Mouse (Mus musculus) inflammation-experienced regulatory T-cells, adult 6 months (primary cell): ENCODE results near the gene Psat1. TPM values are rescaled to one million over a fixed set of nuclear protein-coding genes. Genes with fewer than 3 reads are reported as not detected.
A peak's percentile ranks its signal among the peaks of the same experiment; 100 is the strongest.

Experiments
- ATAC-seq: one replicate; pipeline ENCODE4 v1.8.0; 2017
- polyA plus RNA-seq, 3 experiments: library from polyadenylated mRNA; unstranded; fragments of 100-300 nt; shearing (Covaris generic); gene quantifications; one replicate each; pipeline ENCODE4 v1.2.1; 2017

Psat1 gene
- polyA plus RNA-seq = 10 to 100 TPM; 41.8 to 72.6 (median 54.3) TPM

DNA sequence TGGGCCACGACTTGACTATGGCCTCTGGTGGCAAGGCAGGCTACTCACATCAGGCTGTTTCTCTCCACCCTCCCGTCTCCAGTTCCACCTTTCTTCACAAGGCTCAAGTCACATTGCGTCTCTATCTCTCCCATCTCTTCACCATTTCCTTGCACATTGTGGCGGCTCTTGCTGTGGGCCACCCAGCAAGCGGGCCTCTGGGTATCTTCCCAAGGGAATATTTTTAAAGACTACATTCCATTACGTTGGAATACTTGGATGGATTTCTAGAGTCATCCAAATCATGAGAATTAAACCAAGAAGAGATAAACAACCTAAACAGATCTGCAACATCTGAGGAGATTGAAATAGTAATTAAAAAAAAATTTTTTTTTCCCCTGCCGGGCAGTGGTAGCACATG lies at the start of gene Psat1:
TSS of gene Psat1 (minus strand) at position 101 of the 400 bp plus-strand sequence.
- no peak for ATAC-seq

DNA sequence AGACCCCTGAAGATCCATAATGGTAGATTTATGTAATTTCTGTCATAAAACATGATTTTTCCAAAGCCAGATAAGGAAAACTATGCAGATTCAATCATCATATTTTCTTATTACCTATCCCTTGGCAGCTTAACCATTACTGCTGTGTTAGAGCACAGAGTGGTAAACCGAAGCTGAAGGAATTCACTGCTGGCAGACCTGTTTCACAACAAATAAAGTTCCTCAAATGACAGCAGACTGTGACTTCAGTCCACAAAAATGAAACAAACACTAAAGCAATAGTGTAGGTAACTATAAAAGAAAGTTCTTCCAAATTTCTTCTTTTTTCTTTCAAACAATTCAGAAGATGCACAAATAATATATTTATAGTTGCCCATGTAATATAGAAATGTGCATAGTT lies 43.0 kb upstream of the Psat1 start:
- ATAC-seq = no peak

DNA sequence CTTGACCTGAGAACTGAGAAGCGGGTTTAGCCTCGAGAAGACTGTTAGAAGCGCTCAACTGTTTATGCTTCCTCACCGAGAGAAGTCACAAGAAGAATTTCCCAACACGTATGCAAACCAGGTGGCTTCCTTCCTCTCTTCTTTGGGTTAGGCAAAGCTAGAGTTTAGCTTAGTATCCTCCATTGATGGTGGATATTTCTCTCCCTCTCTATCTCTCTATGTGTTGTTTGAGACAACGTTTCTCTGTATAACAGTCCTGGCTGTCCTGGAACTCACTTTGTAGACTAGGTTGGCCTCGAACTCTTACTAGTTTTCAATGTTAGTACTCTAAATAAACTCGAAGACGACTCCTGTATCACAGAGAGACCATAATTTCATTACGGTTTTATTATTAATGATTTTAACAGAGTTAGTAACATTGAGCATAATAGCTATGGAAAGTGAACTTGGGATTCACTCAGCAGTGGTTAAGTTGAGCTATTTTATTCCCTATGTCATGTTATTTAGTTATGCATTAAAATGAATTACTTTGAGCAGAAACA lies 38.1 kb upstream of the Psat1 start:
- ATAC-seq = peak; percentile 46

DNA sequence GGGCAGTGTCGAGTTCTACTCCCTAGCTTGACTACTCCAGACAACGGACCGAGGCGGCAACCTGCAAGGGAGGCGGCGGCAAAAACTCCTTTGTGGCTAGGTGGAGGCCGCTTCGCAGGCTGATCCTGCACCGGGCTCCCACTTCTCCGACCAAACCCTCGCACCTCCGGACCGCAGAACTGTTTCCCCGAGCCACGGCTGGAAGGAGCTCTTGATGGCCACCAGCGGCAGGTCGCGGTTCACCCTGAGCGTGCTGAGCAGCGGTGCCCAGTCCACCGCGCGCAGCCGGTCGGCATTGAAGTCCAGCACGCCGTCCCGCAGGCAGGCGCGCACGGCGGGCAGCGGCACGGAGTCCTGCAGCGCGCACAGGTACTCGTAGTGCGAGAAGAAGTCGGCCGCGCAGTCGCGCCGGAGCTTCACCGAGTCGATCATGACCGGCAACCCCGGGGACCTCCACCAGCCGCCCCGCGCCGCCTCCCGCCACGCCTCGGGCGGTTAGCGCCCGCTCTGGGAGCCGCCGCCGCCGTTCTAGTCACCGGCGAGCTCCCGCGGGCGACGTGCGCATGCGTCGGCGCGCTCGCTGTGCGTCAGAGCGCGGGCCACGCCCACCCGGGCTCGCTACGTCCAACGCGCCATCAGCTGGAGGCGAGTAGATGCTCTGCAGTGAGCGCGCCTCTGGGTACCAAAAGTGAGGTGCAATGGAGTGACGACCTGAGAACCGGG lies 37.5 kb upstream of the Psat1 start, which contains the start of gene Cep78:
TSS of gene Cep78 (minus strand) at position 541 of the 723 bp plus-strand sequence.
- peak; percentile 88 for ATAC-seq

DNA sequence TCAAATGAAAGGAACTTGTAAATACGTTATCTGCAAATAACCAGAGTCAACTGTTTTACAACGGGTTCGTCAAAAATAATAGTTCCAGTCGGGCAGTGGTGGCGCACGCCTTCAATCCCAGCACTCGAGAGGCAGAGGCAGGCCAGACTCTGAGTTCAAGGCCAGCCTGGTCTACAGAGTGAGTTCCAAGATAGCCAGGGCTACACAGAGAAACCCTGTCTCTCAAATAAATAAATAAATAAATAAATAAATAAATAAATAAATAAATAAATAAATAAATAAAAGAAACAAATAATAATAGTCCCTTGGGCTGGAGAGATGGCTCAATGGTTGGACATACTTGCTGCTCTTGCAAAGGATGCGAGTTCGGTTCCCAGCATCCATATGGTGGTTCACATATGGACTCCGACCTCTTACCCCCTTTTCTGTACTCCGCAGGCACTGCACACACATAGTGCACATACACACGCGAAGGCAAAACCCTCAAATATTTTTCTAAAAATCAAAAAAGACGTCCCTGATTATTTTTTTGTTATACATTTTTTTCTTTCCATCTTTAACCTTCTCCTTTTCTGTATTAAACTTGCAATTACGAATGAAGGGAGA lies 36.7 kb upstream of the Psat1 start:
- no peak for ATAC-seq

DNA sequence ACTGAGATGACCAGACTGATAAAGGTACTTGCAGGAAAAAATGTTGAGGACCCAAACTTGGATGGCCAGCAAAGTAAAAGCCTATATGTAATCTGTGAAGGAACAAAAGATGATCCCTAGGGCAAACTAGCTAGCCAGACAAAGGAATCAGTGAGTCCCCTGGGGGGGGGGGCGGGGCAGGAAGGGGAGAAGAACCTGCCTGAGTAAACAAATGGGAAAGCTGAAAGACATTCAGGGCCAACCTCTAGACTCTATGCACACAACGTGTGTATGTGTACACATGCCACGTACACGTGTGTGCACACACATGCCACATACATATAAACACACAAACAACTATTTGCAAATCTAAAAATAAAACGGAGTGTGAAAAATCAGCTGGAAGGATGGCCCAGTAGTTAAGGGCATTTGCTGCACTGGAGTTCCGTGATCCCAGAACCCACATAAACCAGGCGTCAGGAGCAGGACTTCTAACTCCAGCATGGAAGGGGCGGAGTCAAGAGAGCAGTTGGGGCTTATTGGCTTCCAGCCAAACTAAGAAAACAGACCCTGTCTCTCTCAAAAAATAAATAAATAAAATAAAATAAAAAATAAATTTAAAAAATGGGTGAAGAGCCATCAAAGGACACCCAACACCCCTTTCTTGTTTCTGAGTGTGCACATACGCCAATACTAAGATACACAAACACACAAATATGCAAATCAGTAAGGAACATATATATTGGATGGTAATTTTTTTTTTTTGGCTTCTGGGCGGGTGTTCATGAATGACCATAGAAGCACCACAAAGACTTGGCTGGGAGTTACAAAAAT lies 36.0 kb upstream of the Psat1 start:
- ATAC-seq = no peak

DNA sequence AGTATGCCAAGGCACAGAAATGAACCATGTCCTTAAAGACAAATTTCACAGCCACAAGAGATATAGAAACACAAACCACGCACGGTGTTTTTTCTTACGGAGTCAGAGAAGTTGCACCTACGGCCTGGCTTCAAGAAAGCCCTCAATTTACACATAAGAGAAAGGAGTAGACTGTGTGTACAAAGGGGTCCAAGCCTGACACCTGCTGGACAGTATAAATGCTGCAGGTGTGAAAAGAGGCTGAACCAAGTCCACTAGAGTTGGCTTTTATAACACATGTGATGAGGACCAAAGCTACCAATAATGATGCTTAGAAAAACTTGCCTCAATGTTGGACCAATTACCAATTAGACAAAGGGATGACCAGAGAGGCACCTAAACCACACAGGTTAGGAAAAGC lies 34.7 kb upstream of the Psat1 start:
- peak; percentile 65 for ATAC-seq

DNA sequence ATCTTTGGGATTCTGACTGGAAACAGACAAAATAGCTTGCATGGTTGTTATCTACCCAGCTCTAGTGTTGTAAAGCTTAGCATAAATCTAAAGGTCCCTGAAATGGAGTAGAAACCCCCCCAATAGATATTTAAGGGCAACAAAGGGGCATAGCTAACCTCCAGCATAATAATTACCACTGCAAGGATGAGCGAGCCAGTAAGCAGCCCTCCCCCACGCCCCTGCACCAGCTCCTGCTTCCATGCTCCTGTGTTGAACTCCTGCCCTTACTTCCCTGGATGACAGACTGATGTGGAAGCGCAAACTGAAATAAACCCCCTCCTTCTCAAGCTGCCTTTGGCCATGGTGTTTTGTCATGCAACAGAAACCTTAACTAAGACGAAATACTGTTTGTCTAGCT lies 26.2 kb upstream of the Psat1 start:
- ATAC-seq = no peak

DNA sequence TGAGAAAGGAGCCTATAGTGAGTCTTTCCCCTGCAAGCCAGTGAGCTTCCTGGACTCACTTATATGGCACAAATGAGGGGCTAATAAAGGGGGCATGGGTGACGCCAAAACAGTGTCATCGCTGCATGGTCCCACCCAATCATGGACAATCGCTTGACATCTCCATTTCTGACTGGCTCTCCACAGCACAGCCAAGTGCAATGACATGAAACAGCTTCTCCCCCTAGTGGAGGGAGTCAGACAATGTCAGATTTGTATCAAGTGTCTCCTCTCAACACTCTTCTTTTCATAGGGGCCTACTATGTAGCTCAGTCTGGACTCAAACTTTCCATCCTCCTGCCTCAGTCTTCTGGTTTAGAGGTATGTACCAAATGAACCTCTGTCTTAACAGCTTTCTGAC lies 17.9 kb upstream of the Psat1 start:
- peak; percentile 54 for ATAC-seq

DNA sequence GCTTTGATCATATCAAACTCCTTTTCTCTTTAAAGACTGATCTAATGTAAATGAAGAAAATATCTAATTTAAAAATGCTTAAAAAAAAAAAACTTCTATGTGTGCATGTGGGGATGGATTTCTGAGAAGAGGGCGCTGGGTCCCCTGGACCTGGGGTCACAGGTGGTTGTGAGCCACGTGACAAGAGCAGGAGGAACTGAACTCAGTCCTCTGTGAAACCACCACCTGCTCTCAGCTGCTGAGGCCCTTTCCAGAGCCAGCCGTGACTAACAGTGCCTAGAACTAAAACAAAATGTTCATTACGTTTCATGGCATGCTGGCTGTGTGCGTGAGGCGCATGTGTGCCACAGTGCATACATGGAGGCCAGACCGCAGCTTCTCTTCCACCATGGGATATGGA lies 17.4 kb upstream of the Psat1 start:
- ATAC-seq = no peak

DNA sequence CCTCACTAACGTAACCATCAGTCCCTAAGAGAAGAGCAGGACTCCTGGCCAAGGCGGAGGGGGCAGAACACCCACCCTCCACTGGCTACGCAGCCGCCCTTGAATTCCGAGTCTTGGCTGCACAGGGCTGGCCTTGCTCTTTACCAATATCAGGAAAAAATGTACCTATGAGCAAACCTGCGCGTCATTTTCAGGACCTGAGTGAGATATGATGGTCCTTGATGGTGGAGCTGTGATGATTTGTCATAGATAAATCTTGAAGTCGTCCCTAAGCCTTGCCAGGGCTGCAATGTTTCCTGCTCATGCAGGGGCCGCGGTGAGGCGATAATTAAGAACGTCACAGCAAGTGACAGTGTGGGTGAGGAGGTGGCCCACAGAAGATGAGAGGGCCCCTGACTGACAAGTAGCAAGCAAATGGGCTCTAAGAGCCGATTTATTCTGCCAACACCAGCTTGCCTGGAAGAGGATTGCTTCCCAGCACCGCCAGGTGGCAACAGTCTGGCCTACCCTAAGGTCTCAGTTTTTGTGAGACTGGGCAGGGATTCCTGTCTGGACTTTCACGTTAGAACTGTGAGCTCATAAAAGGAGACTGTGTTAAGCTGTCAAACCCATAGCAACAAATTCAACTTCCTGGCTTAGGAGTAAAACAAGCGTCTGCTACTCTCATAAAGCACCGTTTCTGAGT lies 16.0 kb upstream of the Psat1 start:
- ATAC-seq = no peak

DNA sequence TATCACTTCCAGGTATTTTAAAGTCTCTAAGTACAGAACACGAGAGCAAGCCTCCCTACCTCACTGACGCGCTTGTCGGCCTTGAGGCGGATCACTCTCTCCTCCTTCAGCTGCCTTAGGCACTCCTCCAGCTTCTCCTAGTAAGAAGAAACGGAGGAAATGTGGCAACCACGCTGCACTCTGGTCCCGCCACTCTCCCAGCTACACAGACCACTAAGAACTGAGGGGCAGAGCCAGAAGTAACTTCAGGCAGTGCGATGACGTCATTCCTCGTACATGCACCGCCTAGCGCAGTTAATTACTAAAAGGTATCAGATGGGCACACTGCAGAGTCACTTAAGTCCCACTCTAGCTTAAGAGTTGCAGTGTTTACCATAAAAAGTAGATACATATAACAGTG lies 15.2 kb upstream of the Psat1 start:
- no peak for ATAC-seq

DNA sequence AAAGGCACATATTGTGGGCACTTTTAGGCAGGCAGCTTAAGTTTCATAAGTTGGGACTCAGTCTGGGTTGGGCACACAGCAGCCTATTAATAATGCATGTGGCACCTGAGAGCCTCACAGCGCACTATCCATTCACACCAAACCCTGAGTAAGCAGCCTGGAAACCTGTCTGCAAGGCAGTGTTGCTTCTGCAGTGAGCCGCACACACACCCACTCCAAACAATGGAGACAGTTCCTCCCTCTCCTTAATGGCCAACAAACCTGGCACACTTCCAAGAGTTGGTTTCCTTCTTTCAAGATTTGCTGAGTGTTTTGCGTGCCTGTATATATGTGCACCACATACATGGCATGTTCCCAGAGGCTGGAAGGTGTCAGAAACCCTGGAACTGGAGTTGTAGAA lies 3.1 kb upstream of the Psat1 start:
- no peak for ATAC-seq

DNA sequence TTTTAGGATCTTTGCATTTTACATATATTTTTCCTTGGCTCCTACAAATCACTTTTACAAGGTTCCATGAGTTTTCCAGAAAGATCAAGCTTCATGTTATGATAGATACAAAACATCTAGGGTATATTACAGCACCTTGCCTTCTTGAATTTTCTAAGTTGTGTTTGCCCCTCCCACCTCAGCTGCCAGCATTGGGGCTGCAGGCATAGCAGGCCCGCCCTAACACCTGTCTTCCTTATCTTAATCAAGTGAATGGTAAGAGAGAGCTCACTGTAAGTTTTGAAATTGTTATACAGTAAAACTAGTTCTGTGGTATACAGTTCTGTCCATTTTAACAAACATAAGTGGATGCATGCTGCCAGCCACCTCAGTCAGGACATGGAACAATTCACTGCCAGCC lies 1.7 kb upstream of the Psat1 start:
- no peak for ATAC-seq

DNA sequence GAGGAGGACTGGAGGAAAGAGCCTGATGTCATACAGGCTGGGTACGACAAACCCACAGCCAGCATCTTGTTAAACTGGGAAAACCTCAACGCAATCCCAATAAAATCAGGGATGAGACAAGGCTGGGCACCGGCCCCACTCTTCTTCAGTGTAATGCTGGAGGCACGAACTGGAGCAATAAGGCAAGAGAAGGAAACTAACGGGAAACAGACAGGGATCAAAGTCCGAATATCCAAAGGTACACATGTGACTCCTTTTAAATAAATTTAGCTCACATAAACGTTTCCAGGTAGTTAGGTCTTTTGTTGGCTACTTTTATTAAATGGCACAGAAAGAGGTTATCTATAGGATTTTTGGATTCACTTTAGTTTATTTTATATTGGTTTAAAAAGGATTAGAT lies 1.3 kb upstream of the Psat1 start:
- no peak for ATAC-seq

DNA sequence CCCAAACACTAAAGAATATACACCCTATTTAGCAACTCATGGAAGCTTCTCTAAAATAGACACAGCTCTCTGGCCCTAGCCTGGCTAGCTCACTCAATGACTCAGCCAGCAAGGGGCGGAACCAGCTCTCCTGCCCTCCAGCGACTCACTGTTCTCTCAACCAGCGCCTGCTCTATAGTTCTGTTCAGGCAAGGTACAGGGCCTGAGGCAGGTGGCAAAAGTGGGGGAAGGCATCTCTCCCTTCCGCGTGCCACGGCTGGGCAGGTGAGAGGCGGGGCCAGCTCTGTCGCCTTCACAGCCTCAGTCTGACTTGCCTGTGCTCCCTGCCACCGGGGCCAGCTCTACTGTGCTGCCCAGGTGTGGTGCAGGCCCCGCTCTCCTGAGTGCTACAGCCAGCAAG lies 474 bp downstream of the Psat1 start:
- no peak for ATAC-seq

DNA sequence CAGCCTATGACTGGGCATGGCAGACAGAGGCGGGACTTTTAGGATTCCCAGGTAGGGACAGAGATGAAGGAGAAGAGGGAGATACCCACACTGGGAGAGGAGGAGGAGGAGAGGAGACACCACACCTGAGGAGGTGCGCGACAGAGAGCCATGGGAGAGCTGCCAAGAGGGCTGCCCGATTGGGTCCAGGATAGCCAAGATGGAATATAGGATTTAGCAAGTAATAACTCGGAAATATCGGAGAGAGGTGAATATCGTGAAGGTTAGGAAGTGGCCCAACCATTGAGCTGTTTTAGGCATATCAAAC lies 4.1 kb downstream of the Psat1 start:
- ATAC-seq = no peak

DNA sequence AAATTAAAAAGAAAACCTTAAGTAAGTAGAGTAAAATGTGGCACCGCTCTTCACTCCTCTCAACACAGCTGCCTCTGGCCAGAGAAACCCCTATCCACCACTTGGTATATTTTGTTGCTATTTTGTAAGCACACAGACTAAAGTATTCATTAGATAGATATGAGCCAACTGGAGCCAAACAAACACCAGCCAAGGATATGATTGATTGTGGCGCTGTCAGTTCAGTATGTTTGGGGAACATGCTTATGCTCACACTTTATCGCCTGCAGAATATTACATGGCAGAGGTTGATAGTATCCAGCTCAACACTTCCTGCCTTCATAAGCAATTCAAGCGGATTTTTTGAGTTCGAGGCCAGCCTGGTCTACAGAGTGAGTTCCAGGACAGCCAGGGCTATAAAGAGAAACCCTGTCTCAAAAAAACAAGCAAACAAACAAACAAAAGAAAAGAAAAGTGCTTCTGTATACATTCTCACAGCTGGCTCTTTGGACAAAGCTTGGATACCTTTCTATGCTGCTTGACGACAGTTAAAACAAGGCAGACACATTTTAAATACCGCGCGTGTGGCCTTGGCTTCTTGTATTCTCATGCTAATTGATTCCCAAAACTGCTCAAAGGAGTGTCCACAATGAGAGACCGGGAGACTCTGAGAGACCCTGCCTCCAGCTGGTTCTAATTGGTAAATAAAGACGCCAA lies 4.6 kb downstream of the Psat1 start:
- ATAC-seq = no peak

DNA sequence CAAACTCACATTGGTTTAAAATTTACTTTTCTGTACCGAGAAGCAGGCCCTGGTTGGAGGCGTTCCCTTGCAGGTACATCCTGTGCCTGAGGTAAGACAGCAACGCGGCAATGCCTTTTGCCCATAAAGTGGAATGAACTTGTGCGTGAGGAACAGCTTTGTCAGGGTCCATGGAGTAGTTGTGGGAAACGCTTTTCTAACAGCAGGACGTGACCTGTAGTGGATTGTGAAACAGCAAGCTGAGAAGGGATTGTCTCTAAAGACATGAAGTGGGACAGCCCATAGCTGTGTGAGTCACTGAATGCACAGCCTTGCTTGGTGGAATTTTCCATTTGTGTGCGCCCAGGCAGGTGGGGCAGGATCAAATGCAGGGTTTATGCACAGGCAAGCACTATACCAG lies 5.7 kb downstream of the Psat1 start:
- ATAC-seq = no peak

DNA sequence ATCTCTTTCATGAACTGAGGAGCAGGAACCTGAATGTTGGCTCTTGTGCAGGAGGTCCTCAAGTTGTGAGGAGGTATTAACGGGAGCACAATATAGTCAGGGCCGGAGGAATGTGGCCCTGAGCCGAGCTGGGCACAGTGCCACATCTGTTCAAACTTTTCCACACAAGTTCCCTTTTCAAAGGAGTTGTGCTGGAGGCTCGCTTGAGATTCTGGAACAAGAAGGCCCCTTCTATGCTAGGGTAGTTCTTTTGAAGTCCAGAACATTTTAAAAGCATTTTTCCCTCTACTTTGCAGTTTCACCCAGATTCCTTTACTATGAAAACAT lies 21.5 kb downstream of the Psat1 start:
- ATAC-seq = no peak

DNA sequence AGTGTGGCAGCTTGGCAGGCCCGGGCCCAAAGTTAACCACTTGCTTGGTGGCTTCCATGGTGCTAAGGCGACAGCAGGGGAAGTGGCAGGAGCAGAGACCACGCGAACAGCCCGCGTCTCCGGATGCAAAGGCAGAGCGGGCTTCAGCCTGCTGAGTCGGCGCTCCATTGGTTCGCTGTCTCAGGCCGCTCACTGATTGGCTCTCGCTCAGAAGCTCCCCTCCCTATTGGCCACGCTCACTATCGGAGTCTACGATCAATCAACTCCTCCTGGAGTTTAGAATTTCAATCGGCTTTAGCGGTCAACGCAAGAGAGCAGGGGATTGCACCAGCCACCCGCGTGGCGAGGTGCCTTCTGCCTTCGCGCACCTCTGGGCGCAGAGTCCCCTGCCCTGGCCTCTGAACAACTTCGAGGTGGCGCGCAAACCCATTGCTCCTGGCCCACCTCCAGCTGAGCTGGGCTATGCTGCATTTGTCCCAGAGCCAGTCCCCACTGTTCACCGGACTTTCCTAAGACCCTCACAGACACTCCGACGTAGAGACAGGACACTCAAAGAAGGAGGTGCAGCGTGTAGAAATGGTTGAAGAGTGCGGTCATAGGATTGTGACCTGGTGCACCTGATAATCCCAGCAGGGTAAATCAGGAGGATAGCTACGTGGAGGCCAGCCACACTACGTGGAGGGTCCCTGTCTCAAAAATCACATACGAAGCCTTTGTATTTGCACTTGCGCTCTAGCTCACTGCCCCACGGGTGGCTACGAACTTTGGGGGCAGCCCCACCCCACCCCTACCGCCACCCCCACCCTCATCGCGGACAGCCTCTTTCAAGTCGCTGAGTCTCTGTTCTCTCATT lies 22.0 kb downstream of the Psat1 start:
- ATAC-seq = peak; percentile 95
